Mouse (Mus musculus) hindbrain, postnatal 0 days (tissue): ENCODE measurements around the gene Nhsl2. TPM values are rescaled to one million over a fixed set of nuclear protein-coding genes. Genes with fewer than 3 reads are reported as not detected.

ENCODE experiments used
- ATAC-seq: fragments of 200-750 bp; cut with Nextera tagmentation; 2 replicates; pipeline ENCODE4 v1.8.0; 2017; ENCODE audit warnings: mild to moderate bottlenecking, moderate TSS enrichment, moderate library complexity
- DNase-seq: peaks from one replicate; pipeline ENCODE4 v3.0.0-alpha.2; 2015; ENCODE audit warnings: low spot score
- H3K27ac ChIP-seq: fragments of 300-500 bp; sonication (generic); 2 replicates; pipeline ENCODE4 v1.5.1; 2014; ENCODE audit warnings: mild to moderate bottlenecking
- H3K27me3 ChIP-seq: fragments of 300-500 bp; sonication (generic); 2 replicates; pipeline ENCODE4 v1.6.1; 2014; ENCODE audit warnings: low read length, mixed read lengths; ENCODE audit not compliant: insufficient read depth
- H3K36me3 ChIP-seq: fragments of 300-500 bp; sonication (generic); 2 replicates; pipeline ENCODE4 v1.6.1; 2014; ENCODE audit warnings: low read length, mixed read lengths; ENCODE audit not compliant: insufficient read depth
- H3K4me1 ChIP-seq: fragments of 300-500 bp; sonication (generic); 2 replicates; pipeline ENCODE4 v1.6.1; 2014; ENCODE audit warnings: antibody characterized with exemption, low read length, mixed read lengths; ENCODE audit not compliant: insufficient read depth
- H3K4me2 ChIP-seq: fragments of 300-500 bp; sonication (generic); 2 replicates; pipeline ENCODE4 v1.6.1; 2014; ENCODE audit warnings: low read depth, mild to moderate bottlenecking, low read length, moderate library complexity, mixed read lengths
- H3K4me3 ChIP-seq: fragments of 300-500 bp; sonication (generic); 2 replicates; pipeline ENCODE4 v1.5.1; 2014; ENCODE audit warnings: low read length
- H3K9ac ChIP-seq: fragments of 300-500 bp; sonication (generic); replicated peaks from 2 replicates; pipeline ENCODE4 v1.6.1; 2014; ENCODE audit warnings: mild to moderate bottlenecking, low read length, moderate library complexity, mixed read lengths
- H3K9me3 ChIP-seq: fragments of 300-500 bp; sonication (generic); 2 replicates; pipeline ENCODE4 v1.6.1; 2016; ENCODE audit warnings: low read length, mixed read lengths
- CTCF ChIP-seq: IDR thresholded peaks from 2 replicates; pipeline ENCODE4 v1.5.1; 2016; ENCODE audit warnings: antibody characterized with exemption, control low read depth, low read depth
- WGBS: fragments of 180-500 bp; shearing (Covaris S2); extraction: QIAGEN DNeasy Blood & Tissue Kit; methylation state at CpG from one replicate; pipeline ENCODE4 v1.1.7; 2014; 5-methylcytosine and 5-hydroxymethylcytosine counted together
- microRNA-seq, 2 experiments: library from miRNA; unstranded; fragments of <30 nt; microRNA quantifications; one replicate each; pipeline ENCODE4; 2016
- polyA plus RNA-seq: library from polyadenylated mRNA; unstranded; fragments of >200 nt; fragmentation: Nextera tagmentation; extraction: Ambion mirVana; gene quantifications from 2 replicates; pipeline ENCODE4 v1.2.1, GENCODE M21; 2015
- total RNA-seq: library from RNA; depleted of rRNA; stranded (reverse); fragments of >200 nt; gene quantifications from 2 replicates; pipeline ENCODE4 v1.2.3, GENCODE M21; 2014; rRNA removed

The Nhsl2 gene
- total and polyA plus RNA-seq, 2 experiments from 2014 or later: 5.8 to 32.5 TPM

- Histone ChIP-seq H3K4me2 (no peak overlapping the region), H3K4me3 (no peak overlapping the region), H3K9me3 (no peaks in the 10 kb centered on the region), H3K27ac (no peak overlapping the region), H3K4me1 (no peaks in the 10 kb centered on the region), H3K36me3 (no peaks in the 10 kb centered on the region), H3K27me3 (no peaks in the 10 kb centered on the region), H3K9ac (no peak overlapping the region)
- ATAC-seq (no peak), DNase-seq (no peak)
- WGBS: 76% methylated on average over 1 of the region's 1 CpGs
- TF ChIP-seq CTCF: no peak
Observed at GRCm38 (mm10) chrX:102141157-102141556, 292.0 kb downstream of the Nhsl2 start.

Small RNA genes within 50 kb of the gene (microRNA-seq; reads per million reads assigned to microRNA genes)
- 0 reads per million in 2 experiments for gene Gm27843

Other genes with a start within 250 kb of the Nhsl2 start
- 118 and 130 TPM in 2 replicates for gene Ogt, start 209.3 kb upstream of the Nhsl2 start, total RNA-seq
- gene Ogt, start 209.3 kb upstream of the Nhsl2 start, polyA plus RNA-seq: 88.6 and 99.7 TPM in 2 replicates
- gene Cxcr3, start 115.1 kb upstream of the Nhsl2 start, total RNA-seq: 0.16 TPM in 1 of 2 replicates, not detected in the other
- 0.08 and 0.30 TPM in 2 replicates for gene Cxcr3, start 115.1 kb upstream of the Nhsl2 start, polyA plus RNA-seq
- gene Gm4779, start 55.0 kb upstream of the Nhsl2 start, total RNA-seq: 0.05 TPM in 1 of 2 replicates, not detected in the other
- not detected in 2 replicates for gene Gm4779, start 55.0 kb upstream of the Nhsl2 start, polyA plus RNA-seq
- gene 8030474K03Rik, start 54.7 kb upstream of the Nhsl2 start, total RNA-seq: 1.8 TPM in 1 of 2 replicates, not detected in the other
- gene 8030474K03Rik, start 54.7 kb upstream of the Nhsl2 start, polyA plus RNA-seq: 0.10 TPM in 1 of 2 replicates, not detected in the other
- gene Rtl5, start 221.9 kb downstream of the Nhsl2 start, total RNA-seq: 23.7 and 33.8 TPM in 2 replicates
- 3.6 and 4.8 TPM in 2 replicates for gene Rtl5, start 221.9 kb downstream of the Nhsl2 start, polyA plus RNA-seq